Mouse (Mus musculus): Measurements from ENCODE around the gene Gm13871.
"Not testable (repeated sequence)": the region's sequence is repeated elsewhere in the genome, so short reads cannot be mapped to it uniquely, and the experiment has no call there.

Gene Gm13871

GRCm38 (mm10) chr4:73905853-73906252 is at the start of gene Gm13871:
Gene Gm13871 (minus strand): TSS chr4:73905953.
- not testable (repeated sequence) for DNase-seq (ENCODE audit: extremely low read depth, insufficient read length, low spot score)

GRCm38 (mm10) chr4:73950375-73950896 is 44.7 kb upstream of the Gm13871 start, which contains the start of gene 2310002L09Rik:
Gene 2310002L09Rik (minus strand): TSS chr4:73950846.
- DNase-seq (ENCODE audit: extremely low read depth, insufficient read length, low spot score) = no peak

- not testable (repeated sequence) for DNase-seq (ENCODE audit: extremely low read depth, insufficient read length, low spot score)
Measured at GRCm38 (mm10) chr4:73920660-73921059, 14.9 kb upstream of the Gm13871 start, which contains the start of gene Gm11756. Gene Gm11756 (minus strand): TSS chr4:73920760.

- not testable (repeated sequence) for DNase-seq (ENCODE audit: extremely low read depth, insufficient read length, low spot score)
Measured at GRCm38 (mm10) chr4:73891012-73891411, 14.7 kb downstream of the Gm13871 start, which contains the start of gene Gm11757. Gene Gm11757 (minus strand): TSS chr4:73891112.

GRCm38 (mm10) chr4:73876166-73876565 is 29.6 kb downstream of the Gm13871 start, which contains the start of gene Gm11758:
Gene Gm11758 (minus strand): TSS chr4:73876266.
- not testable (repeated sequence) for DNase-seq (ENCODE audit: extremely low read depth, insufficient read length, low spot score)

All from 3134 (cell line).